Mouse (Mus musculus): ENCODE results near the gene Btbd35f12. TPM values are rescaled to one million over a fixed set of nuclear protein-coding genes. Genes with fewer than 3 reads are reported as not detected.
A peak's percentile ranks its signal among the peaks of the same experiment; 100 is the strongest.
"Not testable (repeated sequence)": the region's sequence is repeated elsewhere in the genome, so short reads cannot be mapped to it uniquely, and the experiment has no call there.

Btbd35f12 gene
- total RNA-seq (2022), result not detected

DNA sequence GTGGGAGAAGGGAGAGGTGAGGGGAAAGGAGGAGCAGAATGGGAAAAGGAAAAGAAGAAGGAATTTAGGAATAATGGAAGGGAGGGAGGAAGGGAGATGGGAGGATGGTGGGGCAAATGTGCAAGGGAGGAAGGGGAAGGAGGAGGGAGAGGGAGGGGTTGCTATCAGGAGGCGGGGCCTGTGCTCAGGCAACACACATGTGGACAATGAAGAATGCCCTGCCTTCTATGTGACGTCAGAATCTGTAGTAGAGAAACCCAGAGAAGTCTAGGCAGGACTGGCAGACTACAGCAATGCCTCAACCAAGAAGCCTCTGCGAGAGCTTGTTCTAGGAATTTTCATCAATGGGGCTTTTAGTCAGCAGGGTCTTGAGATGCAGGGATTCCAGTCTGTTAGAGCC is at the start of gene Btbd35f12:
TSS of gene Btbd35f12 (plus strand) at position 301 of the 400 bp plus-strand sequence.
- DNase-seq, result not testable (repeated sequence)

DNA sequence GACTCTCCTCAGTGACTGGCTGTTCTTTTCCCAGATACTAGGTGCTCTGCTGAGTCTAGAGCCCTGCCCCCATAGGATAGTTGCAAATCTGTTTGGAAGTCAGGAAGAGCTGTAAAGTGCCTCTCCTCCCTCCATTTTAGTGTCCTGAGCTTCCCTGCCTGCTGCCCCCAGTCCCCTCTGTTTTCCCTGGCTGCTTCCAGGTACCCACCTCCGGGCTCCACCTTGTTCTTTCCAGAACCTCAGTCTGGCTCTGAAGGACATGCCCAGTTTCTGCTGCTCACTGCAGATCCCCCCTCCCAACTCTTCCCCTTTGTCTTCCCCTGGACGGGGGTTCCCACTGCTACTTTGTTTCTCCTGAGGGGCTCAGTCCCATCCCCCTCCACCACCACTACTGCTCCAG is 40.1 kb downstream of the Btbd35f12 start:
- DNase-seq, result peak; percentile 1

Other genes with a start within 250 kb of the Btbd35f12 start
- not detected for gene Spin2-ps6, start 78.5 kb upstream of the Btbd35f12 start, total RNA-seq (2022)

All from adrenal gland, adult 8-10 months (tissue).